Mouse (Mus musculus): ENCODE results near the gene Kcnt2. TPM values are rescaled to one million over a fixed set of nuclear protein-coding genes. Genes with fewer than 3 reads are reported as not detected.

Kcnt2 gene
- polyA plus RNA-seq (2012; rRNA removed; ENCODE audit: low replicate concordance), result 0.06 and 0.39 TPM in 2 replicates

GRCm38 (mm10) chr1:140245876-140246597 lies at the start of gene Kcnt2:
Kcnt2 (plus strand) TSS chr1:140246158.

Other genes with a start within 250 kb of the Kcnt2 start
- gene Cfh, start 62.4 kb upstream of the Kcnt2 start, polyA plus RNA-seq (2012; rRNA removed; ENCODE audit: low replicate concordance), result 3.9 and 13.0 TPM in 2 replicates